Mouse (Mus musculus): ENCODE data around the gene Itpr1.

DNA sequence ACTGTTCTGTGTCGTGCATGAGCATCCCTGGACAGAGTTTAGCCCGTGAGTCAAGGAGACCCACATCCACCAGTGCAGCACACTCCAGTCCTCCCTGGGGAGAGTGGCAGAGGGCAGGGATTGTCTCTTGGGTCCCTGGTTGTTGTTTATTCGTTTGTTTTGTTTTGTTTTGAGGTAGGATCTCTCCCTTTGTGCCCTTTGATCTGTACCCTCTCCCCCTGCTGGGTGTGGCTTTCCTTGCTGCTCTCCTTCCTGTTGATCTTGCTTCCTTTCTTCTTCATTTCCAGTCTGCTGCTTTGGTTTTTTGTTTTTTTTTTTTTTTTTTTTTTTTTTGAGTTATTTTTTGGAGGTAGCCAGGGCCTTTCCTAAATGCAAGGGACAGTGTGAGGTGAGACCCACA lies 299.2 kb downstream of the Itpr1 start:
- TF ChIP-seq TAL1 (IDR thresholded peaks at IDR 0.05; ENCODE audit: low read length) (no peak), GATA1 (IDR thresholded peaks at IDR 0.05; ENCODE audit: low read length) (no peak)

Data from erythroblast, embryonic 14.5 days (primary cell).